Mouse (Mus musculus): ENCODE measurements around the gene Vezf1. TPM values are rescaled to one million over a fixed set of nuclear protein-coding genes. Genes with fewer than 3 reads are reported as not detected.
A peak's percentile ranks its signal among the peaks of the same experiment; 100 is the strongest.

Gene Vezf1
- total RNA-seq, 4 experiments from 2014 or later, result 42.1 to 71.0 (median 59.4) TPM

- no peak for DNase-seq
Measured at GRCm38 (mm10) chr11:88054589-88054988, 13.5 kb upstream of the Vezf1 start.

GRCm38 (mm10) chr11:88055777-88056176 is 12.3 kb upstream of the Vezf1 start:
- DNase-seq, result no peak

GRCm38 (mm10) chr11:88057788-88058187 is 10.3 kb upstream of the Vezf1 start:
- no peak for DNase-seq

GRCm38 (mm10) chr11:88059141-88059540 is 8.9 kb upstream of the Vezf1 start:
- no peak for DNase-seq

GRCm38 (mm10) chr11:88061892-88062625 is 6.0 kb upstream of the Vezf1 start:
- no peak for DNase-seq

- no peak for DNase-seq
Measured at GRCm38 (mm10) chr11:88065732-88066131, 2.3 kb upstream of the Vezf1 start.

- DNase-seq, result no peak
Measured at GRCm38 (mm10) chr11:88067191-88067585, 891 bp upstream of the Vezf1 start.

GRCm38 (mm10) chr11:88068411-88069245 is 549 bp downstream of the Vezf1 start:
- DNase-seq, result peak; percentile 73

GRCm38 (mm10) chr11:88069246-88069570 is 1.1 kb downstream of the Vezf1 start:
- DNase-seq, result no peak

GRCm38 (mm10) chr11:88070392-88070791 is 2.3 kb downstream of the Vezf1 start:
- DNase-seq, result no peak

GRCm38 (mm10) chr11:88071113-88071512 is 3.0 kb downstream of the Vezf1 start:
- DNase-seq, result no peak

- no peak for DNase-seq
Measured at GRCm38 (mm10) chr11:88073343-88073875, 5.3 kb downstream of the Vezf1 start.

GRCm38 (mm10) chr11:88075701-88076100 is 7.6 kb downstream of the Vezf1 start:
- no peak for DNase-seq

- DNase-seq, result no peak
Measured at GRCm38 (mm10) chr11:88076394-88076793, 8.3 kb downstream of the Vezf1 start.

- no peak for DNase-seq
Measured at GRCm38 (mm10) chr11:88083699-88084098, 15.6 kb downstream of the Vezf1 start.

- peak; percentile 92 for DNase-seq
Measured at GRCm38 (mm10) chr11:88086737-88087627, 18.9 kb downstream of the Vezf1 start.

- no peak for DNase-seq
Measured at GRCm38 (mm10) chr11:88089150-88089549, 21.1 kb downstream of the Vezf1 start.

GRCm38 (mm10) chr11:88090293-88090692 is 22.2 kb downstream of the Vezf1 start:
- no peak for DNase-seq

GRCm38 (mm10) chr11:88091949-88092348 is 23.9 kb downstream of the Vezf1 start:
- no peak for DNase-seq

- no peak for DNase-seq
Measured at GRCm38 (mm10) chr11:88097173-88097572, 29.1 kb downstream of the Vezf1 start.

GRCm38 (mm10) chr11:88098021-88098729 is 30.1 kb downstream of the Vezf1 start, which contains the start of gene Cuedc1:
TSS of gene Cuedc1 (plus strand) at chr11:88098058.
- no peak for DNase-seq

All from adrenal gland, adult 8-10 months (tissue).